Mouse (Mus musculus): Measurements from ENCODE around the gene Col27a1. TPM values are rescaled to one million over a fixed set of nuclear protein-coding genes. Genes with fewer than 3 reads are reported as not detected.

The Col27a1 gene
- polyA plus RNA-seq, 1 experiment: 14.1 TPM

GRCm38 (mm10) chr4:63236235-63236634 lies 22.4 kb downstream of the Col27a1 start:
- no peak for TF ChIP-seq CTCF (IDR thresholded peaks at IDR 0.05; ENCODE audit: borderline replicate concordance, control insufficient read depth, extremely low read depth, insufficient read depth, low read length, poor library complexity)
- TF ChIP-seq POLR2A (IDR thresholded peaks at IDR 0.05; ENCODE audit: control insufficient read depth, extremely low read depth, insufficient read depth, low read length, poor library complexity): no peak
- Histone ChIP-seq H3K4me3 (ENCODE audit: control insufficient read depth, insufficient read depth, low read length) (no peak overlapping the region), H3K36me3 (ENCODE audit: control insufficient read depth, insufficient read depth, low read length) (no peaks in the 10 kb centered on the region), H3K27ac (ENCODE audit: control insufficient read depth, insufficient read depth, low read length) (no peak overlapping the region), H3K4me1 (replicated peaks; ENCODE audit: control insufficient read depth, insufficient read depth, low read length) (peaks cover 3% of the 10 kb centered on the region; the same call in 1 of the 2 replicates), H3K27me3 (ENCODE audit: control insufficient read depth, insufficient read depth, low read length) (no peaks in the 10 kb centered on the region)
- WGBS: 89% methylated on average over 2 of the region's 2 CpGs
- no peak for DNase-seq

DNA sequence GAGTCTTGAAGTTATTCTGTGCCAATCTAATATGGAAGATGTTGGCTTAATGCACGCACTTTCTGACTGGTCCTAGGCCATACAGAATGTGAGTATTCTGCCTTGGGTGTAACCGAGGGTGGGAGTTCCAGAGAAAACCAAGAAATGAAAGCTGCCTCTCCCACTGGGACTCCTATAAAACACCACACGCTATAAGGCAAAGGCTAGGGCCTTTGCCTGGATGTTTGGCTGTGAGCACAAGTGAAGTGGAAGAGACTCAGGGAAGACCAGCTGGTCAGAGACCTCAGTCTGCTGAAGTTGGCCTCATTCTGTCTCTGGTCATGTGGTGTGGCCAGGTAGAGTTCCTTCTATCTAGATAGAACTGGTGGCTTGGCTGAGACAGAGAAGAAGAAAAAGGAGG lies 23.4 kb downstream of the Col27a1 start:
- no peak overlapping the region for H3K4me3 ChIP-seq (ENCODE audit: control insufficient read depth, insufficient read depth, low read length)
- no peak for DNase-seq
- TF ChIP-seq CTCF (IDR thresholded peaks at IDR 0.05; ENCODE audit: borderline replicate concordance, control insufficient read depth, extremely low read depth, insufficient read depth, low read length, poor library complexity): no peak
- no peak for TF ChIP-seq POLR2A (IDR thresholded peaks at IDR 0.05; ENCODE audit: control insufficient read depth, extremely low read depth, insufficient read depth, low read length, poor library complexity)
- H3K27me3 ChIP-seq (ENCODE audit: control insufficient read depth, insufficient read depth, low read length): no peaks in the 10 kb centered on the region
- 93% methylated on average over 3 of the region's 3 CpGs for WGBS
- no peaks in the 10 kb centered on the region for H3K36me3 ChIP-seq (ENCODE audit: control insufficient read depth, insufficient read depth, low read length)
- H3K27ac ChIP-seq (ENCODE audit: control insufficient read depth, insufficient read depth, low read length): no peak overlapping the region
- peaks cover 3% of the 10 kb centered on the region; the same call in 1 of the 2 replicates for H3K4me1 ChIP-seq (replicated peaks; ENCODE audit: control insufficient read depth, insufficient read depth, low read length)

DNA sequence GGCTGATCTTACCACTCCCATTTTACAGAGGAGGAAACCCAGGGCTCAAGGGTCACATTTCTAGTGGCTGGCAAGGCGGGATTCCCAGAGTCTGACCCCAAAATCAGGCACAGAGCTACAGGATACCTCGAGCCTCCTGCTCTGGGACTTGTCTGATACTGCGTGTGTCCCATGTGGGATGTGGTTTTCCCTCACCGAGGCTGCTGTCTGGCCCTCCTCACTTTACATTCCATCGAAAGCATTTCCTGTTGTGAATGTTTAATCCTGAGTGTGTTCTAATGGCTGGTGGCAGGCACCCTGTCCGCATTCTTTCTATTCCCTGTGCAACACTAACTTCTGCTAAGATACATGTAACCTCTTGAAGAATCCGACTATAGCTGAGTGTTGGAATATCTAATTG lies 24.3 kb downstream of the Col27a1 start:
- TF ChIP-seq POLR2A (IDR thresholded peaks at IDR 0.05; ENCODE audit: control insufficient read depth, extremely low read depth, insufficient read depth, low read length, poor library complexity) (no peak), CTCF (IDR thresholded peaks at IDR 0.05; ENCODE audit: borderline replicate concordance, control insufficient read depth, extremely low read depth, insufficient read depth, low read length, poor library complexity) (no peak)
- no peak for DNase-seq
- peaks cover 3% of the 10 kb centered on the region; the same call in 1 of the 2 replicates for H3K4me1 ChIP-seq (replicated peaks; ENCODE audit: control insufficient read depth, insufficient read depth, low read length)
- no peaks in the 10 kb centered on the region for H3K27me3 ChIP-seq (ENCODE audit: control insufficient read depth, insufficient read depth, low read length)
- H3K27ac ChIP-seq (ENCODE audit: control insufficient read depth, insufficient read depth, low read length): no peak overlapping the region
- 62% methylated on average over 7 of the region's 7 CpGs for WGBS
- H3K36me3 ChIP-seq (ENCODE audit: control insufficient read depth, insufficient read depth, low read length): no peaks in the 10 kb centered on the region
- H3K4me3 ChIP-seq (ENCODE audit: control insufficient read depth, insufficient read depth, low read length): no peak overlapping the region

DNA sequence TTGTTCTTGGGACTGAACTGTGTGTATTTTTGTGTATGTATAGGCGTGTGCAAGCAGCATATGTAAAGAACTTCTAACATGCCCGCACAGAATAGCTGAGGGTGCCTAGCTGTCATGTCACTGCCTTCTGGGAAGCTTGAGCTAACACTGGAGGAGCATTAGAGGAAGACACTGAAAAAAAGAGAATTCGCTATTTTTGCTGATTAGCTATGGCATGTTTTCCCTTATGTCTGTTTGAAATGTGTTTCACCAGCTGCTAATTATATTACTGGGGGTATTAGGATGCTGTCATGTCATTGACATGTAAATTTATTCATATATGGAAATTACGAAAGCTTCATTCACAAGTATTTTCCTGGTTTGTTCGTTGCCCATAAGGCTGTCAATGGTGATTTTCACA lies 24.9 kb downstream of the Col27a1 start:
- no peak for DNase-seq
- H3K36me3 ChIP-seq (ENCODE audit: control insufficient read depth, insufficient read depth, low read length): no peaks in the 10 kb centered on the region
- 94% methylated on average over 5 of the region's 5 CpGs for WGBS
- TF ChIP-seq POLR2A (IDR thresholded peaks at IDR 0.05; ENCODE audit: control insufficient read depth, extremely low read depth, insufficient read depth, low read length, poor library complexity) (no peak), CTCF (IDR thresholded peaks at IDR 0.05; ENCODE audit: borderline replicate concordance, control insufficient read depth, extremely low read depth, insufficient read depth, low read length, poor library complexity) (no peak)
- H3K4me1 ChIP-seq (replicated peaks; ENCODE audit: control insufficient read depth, insufficient read depth, low read length): peaks cover 3% of the 10 kb centered on the region; the same call in 1 of the 2 replicates
- H3K27me3 ChIP-seq (ENCODE audit: control insufficient read depth, insufficient read depth, low read length): no peaks in the 10 kb centered on the region
- no peak overlapping the region for H3K27ac ChIP-seq (ENCODE audit: control insufficient read depth, insufficient read depth, low read length)
- no peak overlapping the region for H3K4me3 ChIP-seq (ENCODE audit: control insufficient read depth, insufficient read depth, low read length)

GRCm38 (mm10) chr4:63241031-63241430 lies 27.2 kb downstream of the Col27a1 start:
- no peak overlapping the region for H3K27ac ChIP-seq (ENCODE audit: control insufficient read depth, insufficient read depth, low read length)
- DNase-seq: no peak
- H3K27me3 ChIP-seq (ENCODE audit: control insufficient read depth, insufficient read depth, low read length): no peaks in the 10 kb centered on the region
- H3K36me3 ChIP-seq (ENCODE audit: control insufficient read depth, insufficient read depth, low read length): no peaks in the 10 kb centered on the region
- 91% methylated on average over 3 of the region's 3 CpGs for WGBS
- no peak for TF ChIP-seq POLR2A (IDR thresholded peaks at IDR 0.05; ENCODE audit: control insufficient read depth, extremely low read depth, insufficient read depth, low read length, poor library complexity)
- no peak for TF ChIP-seq CTCF (IDR thresholded peaks at IDR 0.05; ENCODE audit: borderline replicate concordance, control insufficient read depth, extremely low read depth, insufficient read depth, low read length, poor library complexity)
- no peak overlapping the region for H3K4me3 ChIP-seq (ENCODE audit: control insufficient read depth, insufficient read depth, low read length)
- no peaks in the 10 kb centered on the region for H3K4me1 ChIP-seq (replicated peaks; ENCODE audit: control insufficient read depth, insufficient read depth, low read length)

DNA sequence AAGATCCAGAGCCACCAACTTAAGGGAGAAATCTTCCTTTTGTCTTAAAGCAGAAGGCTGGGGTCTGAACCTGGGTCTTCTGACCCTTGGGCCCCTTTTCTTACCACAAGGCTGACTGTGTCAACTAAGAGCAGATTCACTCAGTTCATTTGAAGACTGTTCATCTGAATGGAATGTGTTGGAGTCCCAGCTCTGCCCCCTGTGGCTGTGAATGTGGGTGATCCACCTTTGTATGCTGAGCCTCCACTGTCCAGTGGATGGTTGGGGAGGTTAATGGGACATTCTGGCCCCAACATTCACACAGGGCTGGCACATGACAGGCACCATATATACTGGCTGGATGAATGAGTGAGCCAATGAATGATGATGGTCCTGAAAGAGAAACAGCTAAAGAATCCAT lies 34.2 kb downstream of the Col27a1 start:
- TF ChIP-seq POLR2A (IDR thresholded peaks at IDR 0.05; ENCODE audit: control insufficient read depth, extremely low read depth, insufficient read depth, low read length, poor library complexity) (no peak), CTCF (IDR thresholded peaks at IDR 0.05; ENCODE audit: borderline replicate concordance, control insufficient read depth, extremely low read depth, insufficient read depth, low read length, poor library complexity) (no peak)
- H3K27ac ChIP-seq (ENCODE audit: control insufficient read depth, insufficient read depth, low read length): no peak overlapping the region
- no peak for DNase-seq
- H3K4me1 ChIP-seq (replicated peaks; ENCODE audit: control insufficient read depth, insufficient read depth, low read length): no peaks in the 10 kb centered on the region
- H3K27me3 ChIP-seq (ENCODE audit: control insufficient read depth, insufficient read depth, low read length): no peaks in the 10 kb centered on the region
- H3K36me3 ChIP-seq (ENCODE audit: control insufficient read depth, insufficient read depth, low read length): no peaks in the 10 kb centered on the region
- H3K4me3 ChIP-seq (ENCODE audit: control insufficient read depth, insufficient read depth, low read length): no peak overlapping the region

- H3K4me1 ChIP-seq (replicated peaks; ENCODE audit: control insufficient read depth, insufficient read depth, low read length): no peaks in the 10 kb centered on the region
- H3K27ac ChIP-seq (ENCODE audit: control insufficient read depth, insufficient read depth, low read length): no peak overlapping the region
- no peak overlapping the region for H3K4me3 ChIP-seq (ENCODE audit: control insufficient read depth, insufficient read depth, low read length)
- H3K27me3 ChIP-seq (ENCODE audit: control insufficient read depth, insufficient read depth, low read length): no peaks in the 10 kb centered on the region
- WGBS: 85% methylated on average over 6 of the region's 6 CpGs
- no peak for TF ChIP-seq CTCF (IDR thresholded peaks at IDR 0.05; ENCODE audit: borderline replicate concordance, control insufficient read depth, extremely low read depth, insufficient read depth, low read length, poor library complexity)
- no peak for TF ChIP-seq POLR2A (IDR thresholded peaks at IDR 0.05; ENCODE audit: control insufficient read depth, extremely low read depth, insufficient read depth, low read length, poor library complexity)
- H3K36me3 ChIP-seq (ENCODE audit: control insufficient read depth, insufficient read depth, low read length): no peaks in the 10 kb centered on the region
- no peak for DNase-seq
Observed at GRCm38 (mm10) chr4:63248951-63249350, 35.1 kb downstream of the Col27a1 start.
